Mouse (Mus musculus): ENCODE measurements around the gene Yars.
A peak's percentile ranks its signal among the peaks of the same experiment; 100 is the strongest.

GRCm38 (mm10) chr4:129190538-129190937 lies 978 bp downstream of the Yars start:
- TF ChIP-seq CTCF (IDR thresholded peaks at IDR 0.05; ENCODE audit: control insufficient read depth, insufficient read depth, insufficient replicate concordance, low read depth, low read length) (no peak; the same call in 1 of the 2 replicates), POLR2A (IDR thresholded peaks at IDR 0.05; ENCODE audit: control insufficient read depth, low read depth, low read length) (peak; percentile 27; the same call in 1 of the 2 replicates)

All from testis, adult 2 months (tissue).